Mouse (Mus musculus): ENCODE data around the gene Sae1. TPM values are rescaled to one million over a fixed set of nuclear protein-coding genes. Genes with fewer than 3 reads are reported as not detected.

The Sae1 gene
- polyA plus RNA-seq, 1 experiment from 2014 or later, result 339 TPM

DNA sequence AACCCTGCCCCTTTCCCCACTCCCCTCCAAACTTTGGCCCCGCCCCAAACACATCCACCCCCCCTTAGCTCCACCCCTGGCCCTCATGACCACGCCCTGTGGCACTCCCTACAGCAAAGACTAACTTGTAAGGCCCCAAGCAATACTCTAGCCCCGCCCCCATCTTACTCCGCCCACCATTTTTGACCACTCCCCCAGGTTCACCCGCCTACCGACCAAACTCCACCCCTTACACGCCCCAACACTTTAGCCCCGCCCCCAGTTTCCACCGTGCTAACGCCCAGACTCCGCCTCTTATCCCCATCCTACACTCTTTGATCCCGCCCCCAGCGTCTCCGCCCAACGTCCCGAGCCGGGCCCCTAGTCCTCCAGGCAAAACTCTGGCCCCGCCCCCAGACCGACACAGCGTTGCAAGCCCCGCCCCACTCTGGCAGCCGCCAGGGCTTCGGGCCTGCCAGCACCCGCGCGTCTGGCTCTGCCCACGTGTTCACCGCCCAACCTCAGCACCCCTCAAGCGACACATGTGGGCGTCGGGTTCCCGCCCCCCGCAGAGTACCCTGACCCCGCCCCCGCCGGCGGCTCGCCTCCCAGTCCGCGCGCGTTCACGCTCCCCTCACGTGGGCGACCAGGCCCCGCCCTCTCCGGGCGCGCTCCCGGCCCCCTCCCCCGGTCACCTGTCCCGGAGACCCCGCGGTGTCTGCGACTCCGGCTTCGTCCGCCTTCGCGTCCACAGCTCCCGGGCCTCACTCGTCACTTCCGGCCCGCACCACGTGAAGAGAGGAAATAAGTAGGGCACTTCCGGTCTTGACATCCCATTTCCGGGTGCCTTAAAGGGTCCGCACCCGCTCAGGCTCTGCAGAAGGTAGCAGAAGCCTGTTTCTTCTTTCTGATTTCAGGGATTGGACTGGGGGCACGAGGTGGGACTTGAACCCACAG lies 101.3 kb downstream of the Sae1 start, which contains the start of gene Ccdc9:
Ccdc9 (minus strand) TSS at position 770 of the 936 bp plus-strand sequence.
- Histone ChIP-seq H3K36me3 (ENCODE audit: control insufficient read depth, insufficient read depth, low read length) (0 out of 2 replicates have a peak, but pooled peaks cover 4% of the 10 kb centered on the region), H3K9ac (ENCODE audit: low read depth, low read length) (peak within 1 kb of the TSS; percentile 73)
- under 1% methylated on average over 59 of the region's 70 CpGs for WGBS

DNA sequence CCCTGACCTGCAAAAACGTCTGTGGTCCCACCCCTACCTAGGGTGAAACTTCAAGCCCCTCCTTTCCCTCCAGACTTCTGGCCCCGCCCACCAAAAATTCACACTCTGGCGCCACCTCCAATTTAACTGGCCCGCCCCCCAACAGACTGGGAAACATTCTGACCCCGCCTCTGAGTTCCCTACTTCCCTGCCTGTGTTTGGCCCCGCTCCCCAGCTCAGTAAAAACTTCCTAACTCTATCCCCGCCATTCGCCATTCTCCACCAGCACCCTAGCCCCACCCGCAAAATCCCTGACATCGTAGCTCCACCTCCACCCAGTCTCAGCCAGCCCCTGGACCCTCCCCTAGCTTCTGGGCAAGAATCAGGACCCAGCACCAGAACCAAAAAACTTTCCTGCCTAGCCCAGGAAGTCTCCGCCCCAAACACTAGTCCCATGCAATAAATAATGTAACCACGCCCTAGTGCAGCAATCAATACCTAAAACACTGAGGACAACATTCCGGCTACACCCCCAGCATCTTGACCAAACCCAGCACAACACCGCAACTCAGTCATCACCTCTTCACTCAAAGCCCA lies 102.1 kb downstream of the Sae1 start:
- no peaks in the 10 kb centered on the region; the same call in 1 of the 2 replicates for H3K4me1 ChIP-seq (replicated peaks; ENCODE audit: control insufficient read depth, insufficient read depth, low read length)
- H3K27me3 ChIP-seq (ENCODE audit: control insufficient read depth, insufficient read depth, low read length), result no peaks in the 10 kb centered on the region
- H3K4me2 ChIP-seq (replicated peaks; ENCODE audit: low read depth, low read length), result peak overlapping the region; percentile 51
- H3K27ac ChIP-seq (ENCODE audit: low read depth, low read length), result no peak overlapping the region
- 4% methylated on average over 14 of the region's 14 CpGs for WGBS
- peak overlapping the region; percentile 72 for H3K4me3 ChIP-seq (ENCODE audit: low read depth, low read length)
- 0 out of 2 replicates have a peak, but pooled peaks cover 4% of the 10 kb centered on the region for H3K36me3 ChIP-seq (ENCODE audit: control insufficient read depth, insufficient read depth, low read length)
- no peak overlapping the region for H3K9ac ChIP-seq (ENCODE audit: low read depth, low read length)
- DNase-seq (ENCODE audit: low spot score) (peak; percentile 39), ATAC-seq (ENCODE audit: low FRiP score) (peak; percentile 65)
- no peaks in the 10 kb centered on the region for H3K9me3 ChIP-seq (ENCODE audit: control insufficient read depth, low read length)

More for the DNA sequence above, 101.3 kb downstream of the Sae1 start, which contains the start of gene Ccdc9:
- Histone ChIP-seq H3K4me3 (ENCODE audit: low read depth, low read length) (peak within 1 kb of the TSS; percentile 72), H3K27me3 (ENCODE audit: control insufficient read depth, insufficient read depth, low read length) (no peaks in the 10 kb centered on the region), H3K4me2 (replicated peaks; ENCODE audit: low read depth, low read length) (peak within 1 kb of the TSS; percentile 51), H3K4me1 (replicated peaks; ENCODE audit: control insufficient read depth, insufficient read depth, low read length) (no peaks in the 10 kb centered on the region; the same call in 1 of the 2 replicates), H3K9me3 (ENCODE audit: control insufficient read depth, low read length) (no peaks in the 10 kb centered on the region), H3K27ac (ENCODE audit: low read depth, low read length) (peak within 1 kb of the TSS; percentile 91)
- DNase-seq (ENCODE audit: low spot score) (peak; percentile 99), ATAC-seq (ENCODE audit: low FRiP score) (peak; percentile 93)

DNA sequence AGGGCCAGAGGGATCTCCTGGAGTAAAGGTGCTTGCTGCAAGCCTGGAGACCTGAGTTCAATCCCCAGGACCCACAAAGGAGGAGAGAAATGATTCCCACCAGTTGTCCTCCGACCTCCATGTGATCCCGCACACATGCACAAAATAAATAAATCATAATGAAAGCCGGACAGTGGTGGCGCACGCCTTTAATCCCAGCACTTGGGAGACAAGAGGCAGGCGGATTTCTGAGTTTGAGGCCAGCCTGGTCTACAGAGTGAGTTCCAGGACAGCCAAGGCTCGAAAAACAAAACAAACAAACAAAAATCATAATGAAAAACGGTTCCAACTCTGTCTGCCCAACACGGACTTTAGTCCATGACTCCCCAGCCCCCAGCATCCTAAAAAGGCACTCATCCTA lies 102.7 kb downstream of the Sae1 start:
- WGBS, result 77% methylated on average over 9 of the region's 9 CpGs
- Histone ChIP-seq H3K4me2 (replicated peaks; ENCODE audit: low read depth, low read length) (no peak overlapping the region; the same call in 1 of the 2 replicates), H3K27me3 (ENCODE audit: control insufficient read depth, insufficient read depth, low read length) (no peaks in the 10 kb centered on the region), H3K36me3 (ENCODE audit: control insufficient read depth, insufficient read depth, low read length) (0 out of 2 replicates have a peak, but pooled peaks cover 4% of the 10 kb centered on the region), H3K4me3 (ENCODE audit: low read depth, low read length) (peak overlapping the region; percentile 72), H3K27ac (ENCODE audit: low read depth, low read length) (no peak overlapping the region), H3K9ac (ENCODE audit: low read depth, low read length) (no peak overlapping the region), H3K4me1 (replicated peaks; ENCODE audit: control insufficient read depth, insufficient read depth, low read length) (no peaks in the 10 kb centered on the region; the same call in 1 of the 2 replicates), H3K9me3 (ENCODE audit: control insufficient read depth, low read length) (no peaks in the 10 kb centered on the region)
- ATAC-seq (ENCODE audit: low FRiP score) (no peak), DNase-seq (ENCODE audit: low spot score) (no peak)

DNA sequence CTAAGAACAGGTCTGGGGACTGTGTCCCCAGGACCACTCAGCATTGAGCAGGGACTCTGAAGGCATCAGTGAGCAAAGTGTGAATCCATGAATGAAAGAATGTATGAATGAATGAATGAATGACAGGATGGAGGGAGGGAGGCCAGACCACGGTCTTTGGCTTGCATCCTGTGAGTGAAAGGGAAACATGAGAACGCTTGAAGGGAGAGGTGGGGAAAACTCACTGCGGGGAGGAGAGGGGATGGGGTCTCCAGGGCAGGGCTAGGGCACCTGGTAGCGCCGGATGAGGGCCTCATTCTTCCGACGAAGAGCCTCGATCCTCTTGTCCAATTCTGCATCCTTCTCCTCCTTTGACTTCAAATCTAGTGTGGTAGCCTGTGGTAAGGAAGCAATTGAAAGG lies 103.6 kb downstream of the Sae1 start:
- 89% methylated on average over 8 of the region's 8 CpGs for WGBS
- H3K27me3 ChIP-seq (ENCODE audit: control insufficient read depth, insufficient read depth, low read length), result no peaks in the 10 kb centered on the region
- no peaks in the 10 kb centered on the region; the same call in 1 of the 2 replicates for H3K4me1 ChIP-seq (replicated peaks; ENCODE audit: control insufficient read depth, insufficient read depth, low read length)
- H3K27ac ChIP-seq (ENCODE audit: low read depth, low read length), result no peak overlapping the region
- H3K9ac ChIP-seq (ENCODE audit: low read depth, low read length), result no peak overlapping the region
- ATAC-seq (ENCODE audit: low FRiP score) (no peak), DNase-seq (ENCODE audit: low spot score) (no peak)
- H3K4me2 ChIP-seq (replicated peaks; ENCODE audit: low read depth, low read length), result no peak overlapping the region
- 0 out of 2 replicates have a peak, but pooled peaks cover 4% of the 10 kb centered on the region for H3K36me3 ChIP-seq (ENCODE audit: control insufficient read depth, insufficient read depth, low read length)
- no peak overlapping the region for H3K4me3 ChIP-seq (ENCODE audit: low read depth, low read length)
- no peaks in the 10 kb centered on the region for H3K9me3 ChIP-seq (ENCODE audit: control insufficient read depth, low read length)

DNA sequence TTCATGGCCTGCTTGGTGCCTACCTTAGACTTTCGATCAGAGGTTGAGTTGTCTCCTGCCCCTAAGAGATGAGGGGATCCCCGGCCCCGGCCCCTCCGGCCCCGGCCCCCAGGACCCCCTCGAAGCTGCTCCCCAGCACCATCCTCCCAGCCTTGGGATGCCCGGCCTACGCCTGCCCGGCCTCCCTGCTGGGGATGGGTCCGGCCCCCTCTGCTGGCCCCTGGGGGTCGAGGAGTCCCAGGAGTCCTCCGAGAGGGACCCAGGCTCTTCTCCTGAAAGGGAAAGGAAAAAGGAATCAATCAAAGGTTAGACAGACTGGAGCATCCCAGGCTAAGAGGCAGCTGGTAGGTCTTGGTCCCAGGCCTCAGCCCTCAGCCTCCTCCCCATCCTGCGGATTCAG lies 105.3 kb downstream of the Sae1 start:
- H3K36me3 ChIP-seq (ENCODE audit: control insufficient read depth, insufficient read depth, low read length), result peaks cover 4% of the 10 kb centered on the region; the same call in 1 of the 2 replicates

DNA sequence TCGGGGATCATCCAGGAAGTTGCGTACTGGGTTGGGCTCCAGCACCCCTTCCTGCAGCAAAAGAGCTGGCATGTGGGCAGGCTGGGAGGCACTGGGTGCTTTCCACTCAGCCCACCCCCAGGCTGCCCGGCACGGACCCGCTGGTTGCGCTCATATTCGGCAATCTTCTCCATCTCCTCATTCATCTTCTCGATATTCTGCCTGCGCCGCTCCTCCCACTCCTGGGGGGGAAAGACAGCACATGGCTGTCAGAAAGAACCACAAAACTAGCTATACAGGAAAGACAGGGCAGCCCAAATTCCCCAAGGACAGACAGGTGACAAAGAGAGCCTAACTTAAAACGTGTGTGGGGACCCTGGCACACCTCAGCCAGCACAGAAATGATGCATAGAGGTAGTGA lies 106.9 kb downstream of the Sae1 start:
- no peak overlapping the region for H3K9ac ChIP-seq (ENCODE audit: low read depth, low read length)
- H3K27me3 ChIP-seq (ENCODE audit: control insufficient read depth, insufficient read depth, low read length), result no peaks in the 10 kb centered on the region
- H3K4me2 ChIP-seq (replicated peaks; ENCODE audit: low read depth, low read length), result no peak overlapping the region
- no peak overlapping the region for H3K4me3 ChIP-seq (ENCODE audit: low read depth, low read length)
- DNase-seq (ENCODE audit: low spot score) (no peak), ATAC-seq (ENCODE audit: low FRiP score) (no peak)
- H3K27ac ChIP-seq (ENCODE audit: low read depth, low read length), result no peak overlapping the region
- H3K9me3 ChIP-seq (ENCODE audit: control insufficient read depth, low read length), result no peaks in the 10 kb centered on the region
- H3K4me1 ChIP-seq (replicated peaks; ENCODE audit: control insufficient read depth, insufficient read depth, low read length), result no peaks in the 10 kb centered on the region; the same call in 1 of the 2 replicates
- peaks cover 4% of the 10 kb centered on the region; the same call in 1 of the 2 replicates for H3K36me3 ChIP-seq (ENCODE audit: control insufficient read depth, insufficient read depth, low read length)
- 93% methylated on average over 11 of the region's 11 CpGs for WGBS

More for the DNA sequence above, 105.3 kb downstream of the Sae1 start:
- Histone ChIP-seq H3K9me3 (ENCODE audit: control insufficient read depth, low read length) (no peaks in the 10 kb centered on the region), H3K27me3 (ENCODE audit: control insufficient read depth, insufficient read depth, low read length) (no peaks in the 10 kb centered on the region), H3K9ac (ENCODE audit: low read depth, low read length) (no peak overlapping the region), H3K27ac (ENCODE audit: low read depth, low read length) (no peak overlapping the region), H3K4me3 (ENCODE audit: low read depth, low read length) (no peak overlapping the region), H3K4me1 (replicated peaks; ENCODE audit: control insufficient read depth, insufficient read depth, low read length) (no peaks in the 10 kb centered on the region; the same call in 1 of the 2 replicates), H3K4me2 (replicated peaks; ENCODE audit: low read depth, low read length) (no peak overlapping the region)
- no peak for DNase-seq (ENCODE audit: low spot score)
- no peak for ATAC-seq (ENCODE audit: low FRiP score)
- WGBS, result 94% methylated on average over 11 of the region's 13 CpGs

DNA sequence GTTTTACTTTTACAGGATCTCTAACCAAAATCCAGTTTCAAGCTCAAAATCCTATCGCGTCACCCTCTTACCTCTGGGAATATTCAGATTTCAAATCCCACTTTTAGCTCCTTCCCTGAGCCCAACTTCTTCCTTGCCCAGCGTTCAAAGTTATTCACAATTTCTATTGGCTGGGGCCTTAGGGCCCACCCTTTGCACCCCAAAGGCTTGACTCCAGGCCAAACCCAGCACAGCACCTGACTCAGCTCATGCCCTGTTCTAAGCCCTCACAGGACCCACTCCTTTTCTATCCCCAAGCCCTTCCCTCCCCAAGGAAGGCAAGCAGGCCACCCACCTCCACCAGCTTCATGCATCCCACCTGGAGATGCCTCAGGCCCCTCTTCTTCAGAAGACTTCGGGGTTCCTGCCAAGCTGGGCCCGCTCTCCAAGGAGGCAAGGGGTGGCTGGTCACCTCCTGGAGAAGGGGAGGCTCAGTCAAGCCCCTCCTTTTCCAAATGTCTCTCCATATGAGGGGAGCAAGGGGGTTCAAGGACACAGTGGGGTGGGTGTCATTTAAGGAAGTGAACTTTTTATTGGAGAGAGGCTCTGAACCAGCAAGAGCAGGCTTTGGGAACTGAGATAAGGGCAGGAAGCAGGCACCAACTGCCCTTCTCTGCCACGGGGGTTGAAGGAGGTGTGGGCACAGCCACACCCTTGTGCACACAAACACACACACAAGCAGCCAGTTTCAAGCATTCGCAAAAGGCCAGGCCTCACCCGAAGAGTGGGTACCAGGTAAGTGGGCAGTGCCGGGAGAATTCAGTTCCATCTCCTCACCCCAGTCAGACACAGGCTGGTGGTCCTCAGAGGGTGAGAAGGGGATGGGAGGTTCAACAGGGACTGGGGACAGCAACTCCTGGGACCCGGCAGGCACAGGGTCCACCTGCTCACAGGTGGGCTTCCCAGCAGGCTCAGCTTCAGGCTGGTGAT lies 112.4 kb downstream of the Sae1 start:
- Histone ChIP-seq H3K4me3 (ENCODE audit: low read depth, low read length) (no peak overlapping the region), H3K27me3 (ENCODE audit: control insufficient read depth, insufficient read depth, low read length) (no peaks in the 10 kb centered on the region), H3K27ac (ENCODE audit: low read depth, low read length) (no peak overlapping the region), H3K9me3 (ENCODE audit: control insufficient read depth, low read length) (no peaks in the 10 kb centered on the region), H3K36me3 (ENCODE audit: control insufficient read depth, insufficient read depth, low read length) (no peaks in the 10 kb centered on the region; the same call in 1 of the 2 replicates), H3K4me1 (replicated peaks; ENCODE audit: control insufficient read depth, insufficient read depth, low read length) (peaks cover 11% of the 10 kb centered on the region; the same call in 1 of the 2 replicates), H3K9ac (ENCODE audit: low read depth, low read length) (no peak overlapping the region), H3K4me2 (replicated peaks; ENCODE audit: low read depth, low read length) (no peak overlapping the region)
- DNase-seq (ENCODE audit: low spot score), result no peak
- ATAC-seq (ENCODE audit: low FRiP score), result no peak
- 88% methylated on average over 10 of the region's 10 CpGs for WGBS

DNA sequence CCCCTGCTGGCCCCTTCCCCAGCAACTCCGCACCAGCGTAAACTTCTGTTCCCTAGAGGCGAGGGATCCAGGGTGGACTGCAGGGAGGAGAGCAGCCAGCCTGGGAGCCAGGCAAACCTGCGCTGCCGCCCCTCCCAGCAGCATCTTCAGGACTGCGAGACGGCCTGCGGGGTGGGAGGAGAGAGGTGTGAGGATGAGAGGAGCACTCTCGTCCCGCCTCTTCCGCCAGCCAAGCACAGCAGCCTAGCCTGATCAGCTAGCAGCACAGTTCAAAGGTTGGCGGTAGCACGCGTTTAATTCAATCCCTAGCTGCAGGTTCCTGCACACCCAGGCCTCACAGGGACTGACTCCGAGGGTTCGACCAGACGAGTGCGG lies 113.9 kb downstream of the Sae1 start:
- no peaks in the 10 kb centered on the region; the same call in 1 of the 2 replicates for H3K36me3 ChIP-seq (ENCODE audit: control insufficient read depth, insufficient read depth, low read length)
- H3K9me3 ChIP-seq (ENCODE audit: control insufficient read depth, low read length), result no peaks in the 10 kb centered on the region
- H3K9ac ChIP-seq (ENCODE audit: low read depth, low read length), result peak overlapping the region; percentile 59
- H3K27ac ChIP-seq (ENCODE audit: low read depth, low read length), result peak overlapping the region; percentile 87
- peak overlapping the region; percentile 79 for H3K4me3 ChIP-seq (ENCODE audit: low read depth, low read length)
- H3K4me2 ChIP-seq (replicated peaks; ENCODE audit: low read depth, low read length), result peak overlapping the region; percentile 96
- peaks cover 11% of the 10 kb centered on the region; the same call in 1 of the 2 replicates for H3K4me1 ChIP-seq (replicated peaks; ENCODE audit: control insufficient read depth, insufficient read depth, low read length)
- H3K27me3 ChIP-seq (ENCODE audit: control insufficient read depth, insufficient read depth, low read length), result no peaks in the 10 kb centered on the region
- under 1% methylated on average over 18 of the region's 18 CpGs for WGBS
- ATAC-seq (ENCODE audit: low FRiP score) (peak; percentile 73), DNase-seq (ENCODE audit: low spot score) (peak; percentile 78)

All from hindbrain, embryonic 11.5 days (tissue).